Mouse (Mus musculus): Measurements from ENCODE around the gene Gsn. TPM values are rescaled to one million over a fixed set of nuclear protein-coding genes. Genes with fewer than 3 reads are reported as not detected.
A peak's percentile ranks its signal among the peaks of the same experiment; 100 is the strongest.

Gsn gene
- total RNA-seq (2021), result 179 and 208 TPM in 2 replicates
- long read RNA-seq, experiment 1, transcript Gsn-201 (17 exons, 2,653 nt), result major isoform, 350 of 446 reads
- long read RNA-seq, experiment 1, transcript Gsn-205 (18 exons, 2,607 nt), result minor isoform, 57 of 446 reads
- long read RNA-seq, experiment 1, partial matches to known transcripts, result 19 of 446 reads
- long read RNA-seq, experiment 1, other reads (novel, unspliced or antisense), result 20 of 446 reads
- long read RNA-seq, experiment 2, transcript Gsn-205 (18 exons, 2,607 nt), result minor isoform, 35 of 475 reads
- long read RNA-seq, experiment 2, transcript Gsn-201 (17 exons, 2,653 nt), result major isoform, 396 of 475 reads
- long read RNA-seq, experiment 2, partial matches to known transcripts, result 19 of 475 reads
- long read RNA-seq, experiment 2, other reads (novel, unspliced or antisense), result 25 of 475 reads

GRCm38 (mm10) chr2:35255885-35256833 is at the start of gene Gsn:
Gsn (plus strand) TSS chr2:35256380.
- peak; percentile 95 for DNase-seq

DNA sequence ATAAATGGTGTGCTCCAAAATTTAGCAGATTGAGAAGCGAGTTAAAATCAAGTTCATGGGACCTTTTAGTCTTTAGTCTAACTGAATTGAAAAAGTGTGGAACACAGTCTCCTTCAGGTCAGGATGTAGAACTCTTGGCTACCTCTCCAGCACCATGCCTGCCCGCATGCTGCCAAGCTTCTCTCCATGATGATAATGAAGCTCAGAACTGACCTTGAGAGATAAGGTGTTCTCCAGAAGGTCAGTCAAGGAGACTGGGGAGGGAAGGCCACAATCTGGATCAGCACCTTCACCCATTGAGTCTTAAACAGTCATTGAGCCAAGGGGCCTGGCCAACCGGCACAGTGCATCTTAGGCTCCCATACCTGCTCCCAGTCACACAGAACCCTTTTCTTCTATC is 49.4 kb upstream of the Gsn start:
- DNase-seq, result no peak

- peak; percentile 64 for DNase-seq
These were observed 48.1 kb upstream of the Gsn start for GRCm38 (mm10) chr2:35208054-35208453.

DNA sequence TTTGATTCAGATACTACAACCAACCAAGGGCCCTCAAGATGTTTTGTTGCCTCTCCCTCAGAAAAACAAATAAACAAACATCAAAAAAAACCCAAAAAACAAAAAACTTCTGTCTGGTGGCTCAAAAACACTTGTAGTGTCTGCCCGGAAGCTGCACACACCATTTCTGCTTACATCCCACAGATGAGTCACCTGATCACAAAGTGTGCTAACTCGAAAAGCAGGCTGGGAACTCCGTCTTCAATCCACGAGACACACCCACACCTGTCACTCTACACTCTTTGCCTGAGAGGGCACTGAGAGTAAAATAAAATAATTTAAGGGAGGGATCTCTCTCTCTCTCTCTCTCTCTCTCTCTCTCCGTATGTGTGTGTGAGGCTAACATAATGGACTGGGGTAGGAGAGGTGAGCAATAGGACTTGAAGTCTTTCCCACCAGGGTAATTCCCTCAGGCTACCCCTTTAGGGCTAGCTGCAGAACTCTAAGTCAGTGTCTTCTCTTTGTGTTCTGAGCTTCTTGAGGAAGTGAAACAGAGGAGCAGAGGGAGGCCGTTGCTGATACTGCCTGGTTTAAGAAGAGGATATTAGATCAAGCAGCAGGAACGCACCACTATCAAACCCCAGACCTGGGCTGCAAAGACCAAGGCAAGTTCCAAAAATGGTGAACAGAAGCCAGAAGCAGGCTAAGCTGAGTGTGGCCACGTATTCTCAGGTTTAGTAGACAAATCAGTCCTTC is 47.1 kb upstream of the Gsn start:
- DNase-seq, result no peak

GRCm38 (mm10) chr2:35211681-35212080 is 44.5 kb upstream of the Gsn start:
- no peak for DNase-seq

- DNase-seq, result no peak
These were observed 42.8 kb upstream of the Gsn start for GRCm38 (mm10) chr2:35213345-35213910.

DNA sequence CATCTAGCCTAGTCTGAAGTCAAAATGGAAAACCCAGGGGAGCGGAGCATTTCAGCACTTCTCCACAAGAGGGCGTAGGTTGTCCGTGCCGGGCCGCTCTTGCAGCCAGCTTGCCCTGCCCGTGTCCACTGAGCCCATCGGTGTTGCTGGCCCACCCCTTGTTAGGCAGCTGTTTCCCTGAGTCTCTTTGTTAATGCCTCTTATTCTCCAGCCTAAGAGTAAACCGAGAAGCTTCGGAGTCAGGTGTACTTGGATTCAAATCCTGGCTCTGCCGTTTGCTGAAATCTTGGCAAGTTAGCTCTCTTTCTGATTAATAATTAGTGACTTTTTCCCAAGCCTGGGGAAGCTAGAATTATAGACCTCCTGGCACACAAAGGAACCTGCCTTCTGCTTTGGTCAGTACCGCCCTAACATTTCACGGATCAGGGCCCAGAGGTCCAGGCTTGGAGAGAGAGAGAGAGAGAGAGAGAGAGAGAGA is 41.3 kb upstream of the Gsn start:
- peak; percentile 89 for DNase-seq

GRCm38 (mm10) chr2:35215363-35215762 is 40.8 kb upstream of the Gsn start:
- no peak for DNase-seq

DNA sequence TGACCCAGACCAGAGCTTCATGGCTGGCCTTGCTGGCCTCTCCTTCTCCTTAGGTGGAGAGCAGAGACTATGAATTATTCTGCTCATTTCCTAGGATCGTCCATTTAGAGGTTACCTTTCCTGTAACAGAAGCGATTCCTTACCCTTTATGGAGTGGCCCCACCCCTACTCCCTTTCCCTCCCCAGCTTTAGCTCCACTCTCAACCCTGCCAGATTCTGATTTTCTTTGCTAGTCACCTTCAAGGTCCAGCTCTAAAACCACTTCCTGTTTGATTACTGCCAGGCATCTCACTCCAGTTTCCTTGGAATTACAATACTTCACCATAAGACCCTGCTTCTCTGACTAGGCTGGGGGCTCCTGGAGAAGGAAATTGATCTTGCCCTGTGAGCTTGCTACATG is 39.5 kb upstream of the Gsn start:
- no peak for DNase-seq

DNA sequence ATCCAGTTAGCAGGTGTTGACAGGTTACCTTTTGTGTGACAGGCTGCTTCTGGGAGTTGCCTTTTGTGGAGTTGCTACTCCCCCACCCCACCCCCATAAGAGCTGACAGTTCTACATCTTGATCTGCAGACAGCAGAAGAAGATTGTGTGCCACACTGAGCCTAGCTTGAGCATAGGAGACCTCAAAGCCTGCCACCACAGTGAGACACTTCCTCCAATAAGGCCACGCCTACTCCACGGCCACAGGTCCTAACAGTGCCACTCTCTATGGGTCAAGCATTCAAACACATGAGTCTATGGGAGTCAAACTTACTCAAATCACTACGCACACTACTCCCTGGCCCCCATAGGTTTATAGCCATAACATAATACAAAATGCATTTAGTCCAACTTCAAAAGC is 37.4 kb upstream of the Gsn start:
- no peak for DNase-seq

DNA sequence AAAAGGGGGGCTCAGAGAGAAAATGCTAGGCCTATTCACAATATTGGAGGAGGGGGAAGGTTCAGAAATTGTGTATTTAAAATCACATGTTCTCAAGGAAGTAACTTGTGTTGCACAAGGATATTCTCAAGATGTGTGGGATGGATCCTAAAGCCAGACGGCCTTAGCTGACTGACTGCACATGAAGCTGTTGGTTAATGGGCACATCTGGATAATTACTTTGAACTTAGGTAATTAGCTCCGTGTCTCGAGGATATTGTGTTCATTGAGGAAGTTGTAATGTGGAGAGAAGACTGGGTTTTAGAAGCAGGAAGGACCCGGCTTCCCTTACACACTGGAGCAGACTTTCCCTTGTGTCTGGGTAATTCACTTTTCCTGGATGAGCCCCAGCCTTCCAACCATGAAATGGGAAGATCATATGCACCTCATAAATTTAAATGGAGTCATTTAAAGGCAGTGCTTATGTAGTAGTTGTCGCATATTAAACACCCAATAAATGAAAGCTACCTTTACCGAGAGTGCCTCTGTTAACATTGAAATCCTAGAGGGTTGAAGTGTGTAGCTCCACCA is 33.3 kb upstream of the Gsn start:
- DNase-seq, result no peak

DNA sequence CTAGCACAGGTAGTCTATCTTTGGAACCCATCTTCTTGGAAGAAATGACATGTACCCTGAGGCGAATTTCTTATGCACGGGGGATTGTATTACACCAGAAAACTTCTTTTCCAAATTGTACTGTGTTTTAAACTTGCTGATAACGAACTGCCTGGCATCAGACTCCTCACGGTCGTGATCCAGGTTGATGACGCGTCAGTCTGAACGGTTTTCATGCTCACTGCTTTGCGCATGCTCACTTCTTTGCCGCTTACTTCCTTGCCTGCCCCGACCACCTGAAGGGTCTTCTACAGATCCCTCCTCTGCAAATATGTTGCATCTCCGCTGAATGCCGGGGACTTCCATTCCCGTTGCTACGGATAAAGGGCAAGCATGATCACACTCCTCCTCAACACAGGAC is 31.9 kb upstream of the Gsn start:
- no peak for DNase-seq

DNA sequence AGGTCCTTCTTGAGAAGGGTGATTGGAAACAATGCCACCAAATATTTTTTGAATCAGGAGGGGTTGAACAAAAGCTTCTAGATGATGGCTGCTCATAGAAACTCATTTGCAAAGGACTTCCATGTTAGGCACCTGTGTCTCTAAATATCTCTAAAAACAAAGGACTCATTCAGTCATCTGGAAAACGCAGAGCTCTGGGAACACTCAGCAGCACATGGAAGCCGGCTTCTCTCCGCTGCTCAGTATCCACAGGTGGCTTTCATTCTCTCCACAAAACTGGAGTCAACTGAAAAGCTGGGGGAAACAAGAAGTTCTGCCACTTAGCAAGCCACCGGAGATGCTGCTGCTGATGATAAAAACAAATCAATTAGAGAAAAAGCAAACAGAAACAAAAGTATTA is 28.0 kb upstream of the Gsn start:
- no peak for DNase-seq

- DNase-seq, result no peak
These were observed 26.0 kb upstream of the Gsn start for GRCm38 (mm10) chr2:35230215-35230614.

- peak; percentile 60 for DNase-seq
These were observed 24.3 kb upstream of the Gsn start for GRCm38 (mm10) chr2:35231871-35232270.

GRCm38 (mm10) chr2:35232595-35233445 is 23.4 kb upstream of the Gsn start:
- no peak for DNase-seq

GRCm38 (mm10) chr2:35233898-35234297 is 22.3 kb upstream of the Gsn start:
- DNase-seq, result no peak

GRCm38 (mm10) chr2:35235021-35235420 is 21.2 kb upstream of the Gsn start:
- no peak for DNase-seq

GRCm38 (mm10) chr2:35244241-35244640 is 11.9 kb upstream of the Gsn start:
- no peak for DNase-seq

DNA sequence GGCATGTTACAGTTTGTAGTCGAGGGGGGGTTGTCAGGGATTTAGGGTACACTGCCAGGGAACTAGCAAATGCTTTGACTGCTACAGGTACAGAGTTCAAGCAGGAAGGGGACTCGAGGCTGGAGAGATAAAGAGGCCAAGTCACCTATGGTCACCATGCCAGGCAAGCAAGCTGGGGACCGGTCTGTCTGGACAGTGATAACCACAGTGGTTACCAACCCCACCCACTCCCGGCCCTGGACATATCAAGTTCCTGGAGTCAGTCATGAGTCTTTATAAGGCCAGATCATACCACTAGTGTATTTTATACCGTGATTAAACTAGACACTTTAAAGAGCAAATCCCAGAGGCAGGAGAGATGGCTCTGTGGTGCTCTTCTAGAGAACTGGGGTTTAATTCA is 8.4 kb upstream of the Gsn start:
- no peak for DNase-seq

DNA sequence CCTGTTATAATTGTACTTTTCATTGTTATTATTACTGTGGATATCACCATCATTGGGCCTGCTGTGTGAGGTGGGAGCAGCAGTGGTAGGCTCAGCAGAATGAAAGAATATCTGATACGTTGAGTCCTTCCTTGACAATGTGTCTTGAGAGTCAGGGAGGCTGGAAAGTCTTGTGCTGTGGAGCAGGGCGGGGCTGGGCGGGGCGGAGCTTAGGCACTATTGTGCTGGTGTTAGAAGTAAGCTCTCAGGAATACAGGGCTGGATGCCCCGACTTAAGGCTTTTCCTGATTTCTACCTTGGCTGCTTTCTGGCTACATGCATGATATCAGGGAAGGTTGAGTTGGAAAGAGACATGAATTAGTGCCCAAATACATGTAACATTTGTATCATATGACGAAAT is 3.4 kb upstream of the Gsn start:
- DNase-seq, result no peak

Data from adrenal gland, postnatal 14 days (tissue).